Mouse (Mus musculus) naive thymus-derived CD4-positive, alpha-beta T cell, adult 2 months (primary cell): ENCODE results near the gene Cfap299.
A peak's percentile ranks its signal among the peaks of the same experiment; 100 is the strongest.
"Not testable (repeated sequence)": the region's sequence is repeated elsewhere in the genome, so short reads cannot be mapped to it uniquely, and the experiment has no call there.

ENCODE experiments used
- DNase-seq: peaks from one replicate; pipeline ENCODE4 v3.0.0-alpha.2; 2011; ENCODE audit warnings: low read depth

The Cfap299 gene

GRCm38 (mm10) chr5:98328848-98329624 lies at the start of gene Cfap299:
Gene Cfap299, plus strand, starts transcription at chr5:98329304.
- DNase-seq: peak; percentile 74

GRCm38 (mm10) chr5:98281993-98282392 lies 47.1 kb upstream of the Cfap299 start:
- no peak for DNase-seq

- DNase-seq: no peak
Measured at GRCm38 (mm10) chr5:98283696-98284478, 45.2 kb upstream of the Cfap299 start.

- DNase-seq: no peak
Measured at GRCm38 (mm10) chr5:98290642-98291041, 38.5 kb upstream of the Cfap299 start.

- DNase-seq: no peak
Measured at GRCm38 (mm10) chr5:98292388-98293048, 36.6 kb upstream of the Cfap299 start.

GRCm38 (mm10) chr5:98293049-98293715 lies 35.9 kb upstream of the Cfap299 start:
- DNase-seq: no peak

GRCm38 (mm10) chr5:98300079-98300478 lies 29.0 kb upstream of the Cfap299 start:
- no peak for DNase-seq

- DNase-seq: no peak
Measured at GRCm38 (mm10) chr5:98305673-98306072, 23.4 kb upstream of the Cfap299 start.

- no peak for DNase-seq
Measured at GRCm38 (mm10) chr5:98306528-98306927, 22.6 kb upstream of the Cfap299 start.

- DNase-seq: no peak
Measured at GRCm38 (mm10) chr5:98326625-98327024, 2.5 kb upstream of the Cfap299 start.

GRCm38 (mm10) chr5:98343751-98344150 lies 14.6 kb downstream of the Cfap299 start:
- DNase-seq: not testable (repeated sequence)

GRCm38 (mm10) chr5:98344581-98344980 lies 15.5 kb downstream of the Cfap299 start:
- no peak for DNase-seq

- no peak for DNase-seq
Measured at GRCm38 (mm10) chr5:98346067-98346466, 17.0 kb downstream of the Cfap299 start.

GRCm38 (mm10) chr5:98348605-98349004 lies 19.5 kb downstream of the Cfap299 start:
- peak; percentile 47 for DNase-seq

GRCm38 (mm10) chr5:98359912-98360311 lies 30.8 kb downstream of the Cfap299 start:
- DNase-seq: no peak

- DNase-seq: no peak
Measured at GRCm38 (mm10) chr5:98360792-98361419, 31.8 kb downstream of the Cfap299 start.

GRCm38 (mm10) chr5:98363428-98363827 lies 34.3 kb downstream of the Cfap299 start:
- DNase-seq: no peak

GRCm38 (mm10) chr5:98365340-98365739 lies 36.2 kb downstream of the Cfap299 start:
- DNase-seq: no peak

GRCm38 (mm10) chr5:98368822-98369221 lies 39.7 kb downstream of the Cfap299 start:
- DNase-seq: no peak

GRCm38 (mm10) chr5:98369426-98369825 lies 40.3 kb downstream of the Cfap299 start:
- DNase-seq: no peak

GRCm38 (mm10) chr5:98376058-98376798 lies 47.1 kb downstream of the Cfap299 start:
- DNase-seq: no peak
